Mouse (Mus musculus) testis, postnatal 14 days (tissue): ENCODE measurements at regions not wholly inside any gene's neighbourhood (a gene's known extent, or its start where the extent isn't known, plus 50 kb on each side); places are given as distances from the start of the nearest gene placed in this dataset.
A peak's percentile ranks its signal among the peaks of the same experiment; 100 is the strongest.

Experiments used
- DNase-seq: peaks from one replicate; pipeline ENCODE4 v3.0.0; 2021; ENCODE audit warnings: low spot score

GRCm38 (mm10) chr10:98718706-98719105 is 195.5 kb upstream of the Atp2b1 start:
- no peak for DNase-seq

DNA sequence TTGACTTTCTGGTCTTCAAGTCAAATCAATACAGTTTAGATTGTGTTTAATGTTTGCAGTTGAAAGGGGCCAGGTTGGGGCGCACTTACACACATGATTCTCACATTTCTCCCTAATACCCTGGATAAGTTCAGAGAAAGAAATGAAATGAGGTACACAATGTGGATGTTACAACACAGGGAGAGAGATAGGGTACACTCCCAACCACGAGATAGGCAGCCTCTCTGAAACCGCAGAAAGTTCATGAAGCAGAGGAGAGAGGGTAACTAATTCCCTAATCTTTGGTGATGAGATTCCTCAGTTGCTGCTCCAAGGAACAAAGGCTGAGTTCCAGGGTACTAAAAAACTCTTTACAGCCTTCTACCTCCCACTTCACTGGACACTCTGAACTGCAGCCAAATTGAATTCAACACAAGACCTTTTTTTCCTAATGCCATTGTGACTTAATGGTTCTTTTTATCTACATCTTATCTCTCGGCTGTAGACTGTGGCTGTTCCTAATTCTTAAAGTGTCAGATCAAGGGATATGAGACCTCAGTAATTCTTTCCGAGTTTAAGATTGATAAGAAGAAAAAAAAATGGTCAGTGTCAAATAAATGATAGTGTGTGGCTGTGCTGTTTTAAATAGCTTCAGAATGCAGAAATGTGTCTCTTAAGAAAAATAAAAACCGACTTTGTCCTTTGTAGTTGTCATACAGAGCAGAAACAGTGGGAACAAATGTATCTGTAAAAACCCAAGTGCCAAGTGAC is 193.8 kb upstream of the Atp2b1 start:
- DNase-seq, result no peak

GRCm38 (mm10) chr10:98725110-98725509 is 189.1 kb upstream of the Atp2b1 start:
- DNase-seq, result no peak

DNA sequence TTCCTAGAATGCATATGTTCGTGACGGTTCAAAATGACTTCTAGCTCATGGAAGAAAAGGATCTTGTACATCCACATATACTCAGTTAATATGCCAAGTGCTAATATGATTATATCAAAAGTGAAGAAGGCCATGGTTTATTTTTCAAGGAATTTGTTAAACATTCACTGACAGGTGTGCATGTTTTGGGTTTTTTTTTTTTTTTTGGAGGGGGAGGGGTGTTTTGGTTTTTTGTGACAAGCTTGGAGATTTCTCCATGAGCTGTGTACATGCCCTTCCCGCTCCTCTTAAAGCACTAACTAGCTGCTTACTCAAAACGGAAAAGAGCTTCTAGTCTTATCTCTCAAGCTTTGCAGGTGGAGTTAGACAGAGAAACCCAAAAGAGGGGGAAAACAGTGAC is 187.1 kb upstream of the Atp2b1 start:
- no peak for DNase-seq

- DNase-seq, result no peak
Observed at GRCm38 (mm10) chr10:98728396-98729030, 185.7 kb upstream of the Atp2b1 start.

DNA sequence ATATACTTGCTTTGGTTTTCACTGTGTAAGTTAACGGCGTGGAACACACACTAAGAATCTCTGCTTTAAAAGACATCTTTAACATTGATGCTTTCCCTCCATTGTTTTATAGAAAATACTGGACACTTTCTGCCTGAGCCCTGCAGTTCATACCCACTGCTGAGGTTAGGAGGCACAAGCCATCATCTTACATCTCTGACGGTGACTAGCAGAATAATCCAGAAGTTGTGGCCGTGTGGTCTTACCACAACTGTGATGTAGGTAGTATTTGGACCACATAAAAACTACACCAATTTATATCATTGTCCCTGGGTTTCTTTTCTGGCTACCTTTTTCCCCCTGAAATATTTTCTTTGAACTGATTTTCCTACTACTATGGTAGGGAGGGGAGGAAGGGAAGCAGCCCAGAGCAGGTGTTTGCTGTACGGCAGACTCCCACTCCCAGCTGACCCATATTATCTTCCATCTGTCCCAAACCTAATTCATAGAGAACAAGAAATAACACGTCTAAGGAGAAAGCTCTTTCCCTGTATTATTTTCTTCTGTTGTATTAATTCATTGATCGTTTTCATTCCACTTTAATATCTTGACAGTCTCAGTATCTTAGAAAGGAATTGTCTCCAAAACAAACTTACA is 180.1 kb upstream of the Atp2b1 start:
- DNase-seq, result no peak

GRCm38 (mm10) chr10:98740507-98741147 is 173.6 kb upstream of the Atp2b1 start:
- no peak for DNase-seq

- DNase-seq, result no peak
Observed at GRCm38 (mm10) chr10:98741398-98741797, 172.8 kb upstream of the Atp2b1 start.

GRCm38 (mm10) chr10:98742822-98743605 is 171.2 kb upstream of the Atp2b1 start:
- peak; percentile 44 for DNase-seq

DNA sequence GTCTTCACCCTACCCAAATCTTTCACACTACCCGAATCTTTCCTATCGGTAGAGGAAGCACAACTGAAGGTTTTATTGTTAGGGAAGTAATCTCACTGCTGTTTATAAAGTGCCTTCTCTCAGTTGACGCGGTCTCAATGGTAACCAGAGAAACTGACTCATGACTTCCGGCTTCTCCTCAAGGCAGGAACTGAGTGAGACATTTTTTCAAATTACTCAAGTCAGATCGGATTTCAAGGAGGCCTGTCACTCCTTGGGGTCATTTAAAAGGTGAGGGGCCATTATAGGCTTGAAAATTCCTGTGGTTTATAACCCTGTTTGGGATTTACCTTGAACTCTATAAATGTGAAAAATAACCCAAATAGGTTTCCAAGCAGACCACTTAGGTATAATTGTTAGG is 170.0 kb upstream of the Atp2b1 start:
- DNase-seq, result no peak

GRCm38 (mm10) chr10:98744662-98745061 is 169.5 kb upstream of the Atp2b1 start:
- no peak for DNase-seq

- DNase-seq, result no peak
Observed at GRCm38 (mm10) chr10:98745409-98745808, 168.8 kb upstream of the Atp2b1 start.

DNA sequence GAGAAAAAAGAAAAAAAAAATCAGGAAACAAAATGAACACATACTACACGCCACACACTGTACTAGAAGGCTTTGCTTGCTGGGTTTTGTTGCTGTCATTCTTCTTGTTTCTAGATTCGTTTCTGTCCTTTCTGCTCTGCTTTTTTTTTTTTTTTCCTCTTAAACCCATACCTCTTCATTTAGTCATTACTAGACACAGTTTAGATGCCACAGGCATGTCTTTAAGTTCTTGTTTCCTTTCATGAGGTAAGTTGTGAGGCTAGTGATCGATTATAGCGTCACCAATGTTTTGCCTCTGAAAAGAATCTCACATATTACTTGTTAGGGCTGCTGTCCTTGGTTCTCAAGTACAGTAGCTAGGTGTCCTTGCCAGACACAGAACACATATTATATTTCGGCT is 168.3 kb upstream of the Atp2b1 start:
- no peak for DNase-seq

DNA sequence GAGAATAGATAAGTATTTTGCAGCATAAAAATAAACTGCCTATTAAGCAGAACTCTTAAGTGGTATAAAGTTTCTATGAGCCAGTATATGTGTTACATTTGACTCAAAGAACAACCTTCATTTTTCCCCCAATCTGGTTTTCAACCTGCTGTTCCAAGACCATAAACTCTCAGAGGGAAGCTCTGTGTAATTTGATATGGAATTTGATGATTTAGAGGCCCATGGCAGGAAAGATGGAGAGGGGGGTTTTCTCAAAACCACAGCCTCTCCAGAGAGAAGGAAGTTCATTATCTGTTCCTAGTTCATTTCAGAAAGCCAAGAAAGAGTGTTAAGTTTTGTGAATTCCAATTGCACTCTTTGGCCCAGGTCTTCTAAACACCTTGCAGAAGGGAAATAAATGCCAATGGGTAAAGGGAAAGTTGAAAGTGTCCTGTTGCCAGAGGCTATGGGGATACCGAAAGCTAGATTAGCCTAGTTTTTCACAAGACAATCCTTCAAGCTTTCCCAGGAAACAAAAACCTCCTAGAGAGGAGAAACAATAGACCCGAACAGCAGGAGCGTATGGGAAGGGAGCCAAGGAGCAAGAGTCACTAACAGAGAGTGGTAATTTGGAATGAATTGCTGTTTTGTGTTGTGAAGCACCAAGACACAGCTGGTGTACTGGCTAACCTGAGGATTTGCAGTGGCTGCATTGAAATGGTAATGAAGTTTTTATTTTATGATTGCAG is 165.2 kb upstream of the Atp2b1 start:
- no peak for DNase-seq

DNA sequence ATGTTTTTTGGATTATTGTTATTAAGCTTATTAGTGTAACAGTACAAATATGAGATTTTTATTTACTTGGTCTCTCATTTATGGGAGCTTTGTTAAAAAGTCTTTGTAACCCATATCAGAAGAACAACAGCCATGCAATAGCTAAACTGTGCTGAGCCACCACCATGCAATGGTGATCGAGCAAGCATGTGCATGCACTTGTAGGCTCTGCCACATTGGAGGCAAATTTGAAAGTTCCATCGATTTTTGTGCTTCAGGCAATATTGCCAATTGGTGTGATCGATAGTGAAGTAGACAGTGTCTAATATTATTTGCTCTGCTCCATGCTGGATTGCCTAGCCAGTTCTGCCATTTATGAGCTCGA is 164.6 kb upstream of the Atp2b1 start:
- DNase-seq, result no peak

GRCm38 (mm10) chr10:98751376-98752058 is 162.7 kb upstream of the Atp2b1 start:
- DNase-seq, result no peak

DNA sequence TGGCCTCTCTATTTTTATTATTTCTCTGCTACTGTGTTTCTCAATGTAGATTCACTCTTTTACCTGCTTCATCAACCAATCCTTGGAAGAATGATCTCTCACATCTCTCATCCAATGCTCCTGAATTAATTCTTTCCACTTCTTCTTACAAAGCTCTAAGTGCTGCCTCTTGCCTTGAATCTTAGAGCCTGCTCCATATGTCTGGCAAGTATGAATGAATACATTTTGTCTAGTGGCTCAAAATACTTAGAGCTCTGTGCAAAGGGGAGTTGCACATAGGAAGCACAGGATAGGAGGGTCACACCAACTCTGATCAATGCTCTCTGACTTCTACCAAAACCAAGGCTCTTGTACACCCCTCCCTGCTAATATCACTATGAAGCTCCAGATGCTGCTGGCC is 153.1 kb upstream of the Atp2b1 start:
- no peak for DNase-seq

GRCm38 (mm10) chr10:98765786-98766419 is 148.3 kb upstream of the Atp2b1 start:
- no peak for DNase-seq

DNA sequence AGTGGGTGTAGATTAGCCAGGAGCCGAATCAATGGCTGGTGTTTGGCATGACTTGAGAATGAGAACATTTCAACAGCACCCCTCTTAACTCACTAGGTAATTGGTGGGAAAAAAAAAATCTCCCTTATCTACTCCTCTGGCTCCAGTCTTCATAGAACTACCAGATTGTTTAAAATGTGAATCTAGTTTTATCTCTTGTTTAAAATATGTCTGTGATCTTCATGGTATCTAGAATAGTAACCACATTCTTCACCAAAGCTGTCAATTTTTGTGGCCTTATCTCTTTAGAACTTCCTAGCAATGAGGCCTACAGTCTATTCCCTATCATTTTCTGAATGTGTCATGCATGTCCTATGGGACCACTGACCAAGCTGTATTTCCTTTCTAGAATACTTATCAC is 134.4 kb upstream of the Atp2b1 start:
- DNase-seq, result no peak

- DNase-seq, result no peak
Observed at GRCm38 (mm10) chr10:98780938-98781337, 133.3 kb upstream of the Atp2b1 start.
